Mouse (Mus musculus): ENCODE measurements at regions not wholly inside any gene's neighbourhood (a gene's known extent, or its start where the extent isn't known, plus 50 kb on each side); places are given as distances from the start of the nearest gene placed in this dataset.

- H3K9me3 ChIP-seq (ENCODE audit: control insufficient read depth, low read length): no peaks in the 10 kb centered on the region
- no peaks in the 10 kb centered on the region for H3K4me1 ChIP-seq (replicated peaks; ENCODE audit: control insufficient read depth, insufficient read depth)
- no peak for TF ChIP-seq CTCF (IDR thresholded peaks at IDR 0.05; ENCODE audit: low read depth)
- TF ChIP-seq EP300 (optimal IDR thresholded peaks at IDR 0.05): no peak
- H3K4me2 ChIP-seq (replicated peaks; ENCODE audit: low read depth): no peak overlapping the region
- H3K4me3 ChIP-seq (ENCODE audit: low read depth, low read length): no peak overlapping the region
- ATAC-seq (ENCODE audit: low FRiP score, low TSS enrichment) (no peak), DNase-seq (ENCODE audit: low spot score) (no peak)
- H3K9ac ChIP-seq (ENCODE audit: low read length): no peak overlapping the region
- H3K36me3 ChIP-seq (ENCODE audit: control insufficient read depth, insufficient read depth, low read length): no peaks in the 10 kb centered on the region
- 80% methylated on average over 2 of the region's 2 CpGs for WGBS
- no peaks in the 10 kb centered on the region for H3K27me3 ChIP-seq (ENCODE audit: control insufficient read depth, insufficient read depth, low read length)
- H3K27ac ChIP-seq (replicated peaks): no peak overlapping the region
These were observed 312.6 kb downstream of the Cd83 start for GRCm38 (mm10) chr13:44097141-44097540.

- no peak for DNase-seq (ENCODE audit: low spot score)
- no peaks in the 10 kb centered on the region for H3K4me1 ChIP-seq (replicated peaks; ENCODE audit: control insufficient read depth, insufficient read depth)
- no peaks in the 10 kb centered on the region for H3K36me3 ChIP-seq (ENCODE audit: control insufficient read depth, insufficient read depth, low read length)
- H3K9me3 ChIP-seq (ENCODE audit: control insufficient read depth, low read length): no peaks in the 10 kb centered on the region
- no peak for ATAC-seq (ENCODE audit: low FRiP score, low TSS enrichment)
- H3K27ac ChIP-seq (replicated peaks): no peak overlapping the region
- WGBS: 64% methylated on average over 9 of the region's 9 CpGs
- H3K27me3 ChIP-seq (ENCODE audit: control insufficient read depth, insufficient read depth, low read length): no peaks in the 10 kb centered on the region
- H3K9ac ChIP-seq (ENCODE audit: low read length): no peak overlapping the region
- H3K4me3 ChIP-seq (ENCODE audit: low read depth, low read length): no peak overlapping the region
- TF ChIP-seq EP300 (optimal IDR thresholded peaks at IDR 0.05) (no peak), CTCF (IDR thresholded peaks at IDR 0.05; ENCODE audit: low read depth) (no peak)
- H3K4me2 ChIP-seq (replicated peaks; ENCODE audit: low read depth): no peak overlapping the region
These were observed 314.9 kb downstream of the Cd83 start for GRCm38 (mm10) chr13:44099511-44099910.

GRCm38 (mm10) chr13:44100125-44101067, 315.8 kb downstream of the Cd83 start:
- ATAC-seq (ENCODE audit: low FRiP score, low TSS enrichment) (no peak), DNase-seq (ENCODE audit: low spot score) (no peak)
- TF ChIP-seq EP300 (optimal IDR thresholded peaks at IDR 0.05) (no peak), CTCF (IDR thresholded peaks at IDR 0.05; ENCODE audit: low read depth) (no peak)
- no peak overlapping the region for H3K4me2 ChIP-seq (replicated peaks; ENCODE audit: low read depth)
- WGBS: 30% methylated on average over 21 of the region's 21 CpGs
- H3K36me3 ChIP-seq (ENCODE audit: control insufficient read depth, insufficient read depth, low read length): no peaks in the 10 kb centered on the region
- H3K9me3 ChIP-seq (ENCODE audit: control insufficient read depth, low read length): no peaks in the 10 kb centered on the region
- H3K27ac ChIP-seq (replicated peaks): no peak overlapping the region
- no peaks in the 10 kb centered on the region for H3K4me1 ChIP-seq (replicated peaks; ENCODE audit: control insufficient read depth, insufficient read depth)
- no peaks in the 10 kb centered on the region for H3K27me3 ChIP-seq (ENCODE audit: control insufficient read depth, insufficient read depth, low read length)
- no peak overlapping the region for H3K9ac ChIP-seq (ENCODE audit: low read length)
- H3K4me3 ChIP-seq (ENCODE audit: low read depth, low read length): no peak overlapping the region

- H3K4me2 ChIP-seq (replicated peaks; ENCODE audit: low read depth): no peak overlapping the region
- H3K4me3 ChIP-seq (ENCODE audit: low read depth, low read length): no peak overlapping the region
- H3K4me1 ChIP-seq (replicated peaks; ENCODE audit: control insufficient read depth, insufficient read depth): no peaks in the 10 kb centered on the region
- no peak for DNase-seq (ENCODE audit: low spot score)
- no peaks in the 10 kb centered on the region for H3K36me3 ChIP-seq (ENCODE audit: control insufficient read depth, insufficient read depth, low read length)
- no peaks in the 10 kb centered on the region for H3K9me3 ChIP-seq (ENCODE audit: control insufficient read depth, low read length)
- 43% methylated on average over 6 of the region's 6 CpGs for WGBS
- TF ChIP-seq CTCF (IDR thresholded peaks at IDR 0.05; ENCODE audit: low read depth) (no peak), EP300 (optimal IDR thresholded peaks at IDR 0.05) (no peak)
- ATAC-seq (ENCODE audit: low FRiP score, low TSS enrichment): no peak
- no peaks in the 10 kb centered on the region for H3K27me3 ChIP-seq (ENCODE audit: control insufficient read depth, insufficient read depth, low read length)
- no peak overlapping the region for H3K9ac ChIP-seq (ENCODE audit: low read length)
- H3K27ac ChIP-seq (replicated peaks): no peak overlapping the region
These were observed 316.6 kb downstream of the Cd83 start for GRCm38 (mm10) chr13:44101161-44101560.

- Histone ChIP-seq H3K27ac (replicated peaks) (no peak overlapping the region), H3K27me3 (ENCODE audit: control insufficient read depth, insufficient read depth, low read length) (no peaks in the 10 kb centered on the region), H3K36me3 (ENCODE audit: control insufficient read depth, insufficient read depth, low read length) (no peaks in the 10 kb centered on the region), H3K4me1 (replicated peaks; ENCODE audit: control insufficient read depth, insufficient read depth) (no peaks in the 10 kb centered on the region), H3K4me2 (replicated peaks; ENCODE audit: low read depth) (no peak overlapping the region), H3K9me3 (ENCODE audit: control insufficient read depth, low read length) (no peaks in the 10 kb centered on the region), H3K4me3 (ENCODE audit: low read depth, low read length) (no peak overlapping the region), H3K9ac (ENCODE audit: low read length) (no peak overlapping the region)
- DNase-seq (ENCODE audit: low spot score) (no peak), ATAC-seq (ENCODE audit: low FRiP score, low TSS enrichment) (no peak)
- WGBS: 77% methylated on average over 6 of the region's 6 CpGs
- TF ChIP-seq EP300 (optimal IDR thresholded peaks at IDR 0.05) (no peak), CTCF (IDR thresholded peaks at IDR 0.05; ENCODE audit: low read depth) (no peak)
These were observed 317.2 kb downstream of the Cd83 start for GRCm38 (mm10) chr13:44101806-44102205.

- Histone ChIP-seq H3K4me3 (ENCODE audit: low read depth, low read length) (no peak overlapping the region), H3K9me3 (ENCODE audit: control insufficient read depth, low read length) (no peaks in the 10 kb centered on the region), H3K9ac (ENCODE audit: low read length) (no peak overlapping the region), H3K36me3 (ENCODE audit: control insufficient read depth, insufficient read depth, low read length) (no peaks in the 10 kb centered on the region), H3K27ac (replicated peaks) (no peak overlapping the region), H3K27me3 (ENCODE audit: control insufficient read depth, insufficient read depth, low read length) (no peaks in the 10 kb centered on the region), H3K4me2 (replicated peaks; ENCODE audit: low read depth) (no peak overlapping the region), H3K4me1 (replicated peaks; ENCODE audit: control insufficient read depth, insufficient read depth) (no peaks in the 10 kb centered on the region)
- ATAC-seq (ENCODE audit: low FRiP score, low TSS enrichment) (no peak), DNase-seq (ENCODE audit: low spot score) (no peak)
- 58% methylated on average over 4 of the region's 4 CpGs for WGBS
- TF ChIP-seq EP300 (optimal IDR thresholded peaks at IDR 0.05) (no peak), CTCF (IDR thresholded peaks at IDR 0.05; ENCODE audit: low read depth) (no peak)
These were observed 317.7 kb downstream of the Cd83 start for GRCm38 (mm10) chr13:44102257-44102656.

Measured in stomach, postnatal 0 days (tissue).